Mouse (Mus musculus): ENCODE results near the gene Rnaseh2c.

DNA sequence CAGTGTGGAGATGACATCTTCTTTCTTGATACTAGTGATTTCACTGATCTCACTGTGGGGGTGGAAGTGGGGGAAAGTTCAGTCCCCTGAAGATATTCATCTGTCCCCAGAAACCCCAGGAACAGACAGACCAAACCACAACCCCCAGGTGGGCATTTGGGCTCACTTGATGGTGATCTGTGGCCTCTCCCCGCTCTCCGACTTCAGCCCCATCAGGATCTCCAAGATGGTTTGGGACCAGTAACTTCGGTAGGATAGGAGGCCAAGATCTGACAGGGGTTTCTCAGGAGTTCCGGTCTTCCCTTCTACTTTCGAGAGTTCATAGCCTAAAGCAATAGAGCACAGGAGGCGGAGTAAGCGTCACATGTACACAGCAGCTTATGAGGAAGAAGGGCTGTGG is 2.0 kb downstream of the Rnaseh2c start:
- TF ChIP-seq POLR2A (IDR thresholded peaks at IDR 0.05; ENCODE audit: borderline replicate concordance, low read depth, low read length) (no peak), CTCF (IDR thresholded peaks at IDR 0.05; ENCODE audit: low read depth, low read length) (no peak)

All from bone marrow macrophage, adult 2 months (primary cell).